Mouse (Mus musculus) hindbrain, embryonic 13.5 days (tissue): ENCODE data around the gene Gmcl1. TPM values are rescaled to one million over a fixed set of nuclear protein-coding genes. Genes with fewer than 3 reads are reported as not detected.

Experiments
- ATAC-seq: fragments of 200-750 bp; cut with Nextera tagmentation; 2 replicates; pipeline ENCODE4 v1.8.0; 2017; ENCODE audit warnings: moderate TSS enrichment; ENCODE audit not compliant: low FRiP score
- H3K27ac ChIP-seq: fragments of 300-500 bp; sonication (generic); 2 replicates; pipeline ENCODE4 v1.5.1; 2015; ENCODE audit warnings: inconsistent platforms, mild to moderate bottlenecking, moderate library complexity
- H3K27me3 ChIP-seq: fragments of 300-500 bp; sonication (generic); 2 replicates; pipeline ENCODE4 v1.6.1; 2015; ENCODE audit warnings: mild to moderate bottlenecking, inconsistent platforms
- H3K36me3 ChIP-seq: fragments of 300-500 bp; sonication (generic); 2 replicates; pipeline ENCODE4 v1.6.1; 2015; ENCODE audit warnings: mild to moderate bottlenecking, inconsistent platforms
- H3K4me1 ChIP-seq: fragments of 300-500 bp; sonication (generic); replicated peaks from 2 replicates; pipeline ENCODE4 v1.6.1; 2015; ENCODE audit warnings: inconsistent platforms
- H3K4me2 ChIP-seq: fragments of 300-500 bp; sonication (generic); 2 replicates; pipeline ENCODE4 v1.6.1; 2015; ENCODE audit warnings: inconsistent platforms, mild to moderate bottlenecking, moderate library complexity
- H3K4me3 ChIP-seq: fragments of 300-500 bp; sonication (generic); 2 replicates; pipeline ENCODE4 v1.5.1; 2015; ENCODE audit warnings: mild to moderate bottlenecking, inconsistent platforms
- H3K9ac ChIP-seq: fragments of 300-500 bp; sonication (generic); 2 replicates; pipeline ENCODE4 v1.6.1; 2015; ENCODE audit warnings: mild to moderate bottlenecking, inconsistent platforms
- H3K9me3 ChIP-seq: fragments of 300-500 bp; sonication (generic); 2 replicates; pipeline ENCODE4 v1.6.1; 2016; ENCODE audit warnings: inconsistent platforms
- WGBS: fragments of 180-500 bp; shearing (Covaris S2); methylation state at CpG from one replicate; pipeline ENCODE4 v1.1.7; 2015; 5-methylcytosine and 5-hydroxymethylcytosine counted together
- polyA plus RNA-seq: library from polyadenylated mRNA; unstranded; fragments of >200 nt; fragmentation: Nextera tagmentation; extraction: Ambion mirVana; gene quantifications from 2 replicates; pipeline ENCODE4 v1.2.1, GENCODE M21; 2015

Gmcl1 gene
- 39.7 and 44.2 TPM in 2 replicates for polyA plus RNA-seq

GRCm38 (mm10) chr6:86733183-86733876 is at the start of gene Gmcl1:
Gene Gmcl1, minus strand, starts transcription at chr6:86733383.
- peaks cover 35% of the 10 kb centered on the region for H3K4me1 ChIP-seq
- peak within 1 kb of the TSS; percentile 97 for H3K4me3 ChIP-seq
- H3K27me3 ChIP-seq: no peaks in the 10 kb centered on the region
- WGBS: under 1% methylated on average over 59 of the region's 59 CpGs
- no peaks in the 10 kb centered on the region for H3K9me3 ChIP-seq
- H3K9ac ChIP-seq: peak within 1 kb of the TSS; percentile 95
- no peaks in the 10 kb centered on the region for H3K36me3 ChIP-seq
- ATAC-seq: peak; percentile 97
- peak within 1 kb of the TSS; percentile 74 for H3K4me2 ChIP-seq
- peak within 1 kb of the TSS; percentile 97 for H3K27ac ChIP-seq

GRCm38 (mm10) chr6:86782342-86782741 is 49.2 kb upstream of the Gmcl1 start:
- no peak overlapping the region for H3K4me2 ChIP-seq
- 89% methylated on average over 2 of the region's 3 CpGs for WGBS
- no peaks in the 10 kb centered on the region for H3K9me3 ChIP-seq
- no peaks in the 10 kb centered on the region for H3K36me3 ChIP-seq
- H3K4me3 ChIP-seq: no peak overlapping the region
- H3K9ac ChIP-seq: no peak overlapping the region
- H3K27me3 ChIP-seq: no peaks in the 10 kb centered on the region
- no peak for ATAC-seq
- no peaks in the 10 kb centered on the region for H3K4me1 ChIP-seq
- H3K27ac ChIP-seq: no peak overlapping the region

- WGBS: 40% methylated on average over 2 of the region's 2 CpGs
- no peak for ATAC-seq
Observed at GRCm38 (mm10) chr6:86781361-86781957, 48.3 kb upstream of the Gmcl1 start.

GRCm38 (mm10) chr6:86778910-86779594 is 45.9 kb upstream of the Gmcl1 start:
- Histone ChIP-seq H3K4me3 (no peak overlapping the region), H3K36me3 (no peaks in the 10 kb centered on the region), H3K9me3 (no peaks in the 10 kb centered on the region), H3K4me2 (no peak overlapping the region), H3K9ac (no peak overlapping the region), H3K27ac (no peak overlapping the region), H3K27me3 (no peaks in the 10 kb centered on the region), H3K4me1 (no peaks in the 10 kb centered on the region)
- 92% methylated on average over 10 of the region's 10 CpGs for WGBS
- no peak for ATAC-seq

More at GRCm38 (mm10) chr6:86781361-86781957, 48.3 kb upstream of the Gmcl1 start:
- Histone ChIP-seq H3K4me3 (no peak overlapping the region), H3K27ac (no peak overlapping the region), H3K9ac (no peak overlapping the region), H3K27me3 (no peaks in the 10 kb centered on the region), H3K36me3 (no peaks in the 10 kb centered on the region), H3K4me1 (no peaks in the 10 kb centered on the region), H3K4me2 (no peak overlapping the region), H3K9me3 (no peaks in the 10 kb centered on the region)

- Histone ChIP-seq H3K9me3 (no peaks in the 10 kb centered on the region), H3K4me1 (no peaks in the 10 kb centered on the region), H3K4me2 (no peak overlapping the region), H3K9ac (no peak overlapping the region), H3K36me3 (no peaks in the 10 kb centered on the region), H3K27me3 (no peaks in the 10 kb centered on the region), H3K4me3 (no peak overlapping the region), H3K27ac (no peak overlapping the region)
- WGBS: 87% methylated on average over 3 of the region's 3 CpGs
- no peak for ATAC-seq
Observed at GRCm38 (mm10) chr6:86777181-86777580, 44.0 kb upstream of the Gmcl1 start.

- Histone ChIP-seq H3K36me3 (no peaks in the 10 kb centered on the region), H3K27ac (no peak overlapping the region), H3K4me2 (no peak overlapping the region), H3K4me1 (no peaks in the 10 kb centered on the region), H3K9ac (no peak overlapping the region), H3K9me3 (no peaks in the 10 kb centered on the region), H3K27me3 (no peaks in the 10 kb centered on the region), H3K4me3 (no peak overlapping the region)
- WGBS: 67% methylated on average over 4 of the region's 4 CpGs
- ATAC-seq: no peak
Observed at GRCm38 (mm10) chr6:86776706-86777071, 43.5 kb upstream of the Gmcl1 start.

GRCm38 (mm10) chr6:86776001-86776705 is 43.0 kb upstream of the Gmcl1 start:
- Histone ChIP-seq H3K9me3 (no peaks in the 10 kb centered on the region), H3K27me3 (no peaks in the 10 kb centered on the region), H3K27ac (no peak overlapping the region), H3K4me2 (no peak overlapping the region), H3K9ac (no peak overlapping the region), H3K36me3 (no peaks in the 10 kb centered on the region), H3K4me1 (no peaks in the 10 kb centered on the region), H3K4me3 (no peak overlapping the region)
- WGBS: 91% methylated on average over 8 of the region's 8 CpGs
- no peak for ATAC-seq

GRCm38 (mm10) chr6:86774937-86775336 is 41.8 kb upstream of the Gmcl1 start:
- Histone ChIP-seq H3K27me3 (no peaks in the 10 kb centered on the region), H3K9ac (no peak overlapping the region), H3K27ac (no peak overlapping the region), H3K4me3 (no peak overlapping the region), H3K4me1 (no peaks in the 10 kb centered on the region), H3K4me2 (no peak overlapping the region), H3K9me3 (no peaks in the 10 kb centered on the region), H3K36me3 (no peaks in the 10 kb centered on the region)
- no peak for ATAC-seq
- WGBS: 86% methylated on average over 6 of the region's 6 CpGs

- ATAC-seq: no peak
- Histone ChIP-seq H3K4me3 (no peak overlapping the region), H3K9me3 (no peaks in the 10 kb centered on the region), H3K27ac (no peak overlapping the region), H3K36me3 (no peaks in the 10 kb centered on the region), H3K4me2 (no peak overlapping the region), H3K27me3 (no peaks in the 10 kb centered on the region), H3K4me1 (no peaks in the 10 kb centered on the region), H3K9ac (no peak overlapping the region)
- WGBS: 86% methylated on average over 4 of the region's 4 CpGs
Observed at GRCm38 (mm10) chr6:86773830-86774229, 40.6 kb upstream of the Gmcl1 start.

- no peak overlapping the region for H3K9ac ChIP-seq
- H3K27ac ChIP-seq: no peak overlapping the region
- no peak overlapping the region for H3K4me3 ChIP-seq
- no peaks in the 10 kb centered on the region for H3K9me3 ChIP-seq
- no peaks in the 10 kb centered on the region for H3K4me1 ChIP-seq
- H3K36me3 ChIP-seq: no peaks in the 10 kb centered on the region
- no peak overlapping the region for H3K4me2 ChIP-seq
- no peaks in the 10 kb centered on the region for H3K27me3 ChIP-seq
- ATAC-seq: no peak
- WGBS: 88% methylated on average over 7 of the region's 7 CpGs
Observed at GRCm38 (mm10) chr6:86772631-86773030, 39.4 kb upstream of the Gmcl1 start.

GRCm38 (mm10) chr6:86768938-86769337 is 35.8 kb upstream of the Gmcl1 start:
- Histone ChIP-seq H3K4me1 (no peaks in the 10 kb centered on the region), H3K27me3 (no peaks in the 10 kb centered on the region), H3K4me2 (no peak overlapping the region), H3K36me3 (no peaks in the 10 kb centered on the region), H3K27ac (no peak overlapping the region), H3K4me3 (no peak overlapping the region), H3K9me3 (no peaks in the 10 kb centered on the region), H3K9ac (no peak overlapping the region)
- ATAC-seq: no peak
- 93% methylated on average over 4 of the region's 4 CpGs for WGBS

GRCm38 (mm10) chr6:86768186-86768776 is 35.1 kb upstream of the Gmcl1 start:
- Histone ChIP-seq H3K4me1 (no peaks in the 10 kb centered on the region), H3K9ac (no peak overlapping the region), H3K9me3 (no peaks in the 10 kb centered on the region), H3K4me2 (no peak overlapping the region), H3K27ac (no peak overlapping the region), H3K4me3 (no peak overlapping the region), H3K36me3 (no peaks in the 10 kb centered on the region), H3K27me3 (no peaks in the 10 kb centered on the region)
- WGBS: 85% methylated on average over 4 of the region's 4 CpGs
- no peak for ATAC-seq
